Mouse (Mus musculus) brain, adult 2 months (tissue): ENCODE measurements around the gene Sf3a2.

Experiments used
- DNase-seq: peaks from one replicate; pipeline ENCODE4 v3.0.0; 2011; ENCODE audit warnings: low read depth, low spot score

The Sf3a2 gene

GRCm38 (mm10) chr10:80798150-80799006 is at the start of gene Sf3a2, which contains the start of gene Plekhj1:
Sf3a2 (plus strand) TSS chr10:80798198.
Plekhj1 (minus strand) TSS chr10:80798626.
- DNase-seq, result peak; percentile 100

- no peak for DNase-seq
These were observed 49.4 kb upstream of the Sf3a2 start for GRCm38 (mm10) chr10:80748609-80749008.

GRCm38 (mm10) chr10:80751188-80751832 is 46.7 kb upstream of the Sf3a2 start:
- peak; percentile 95 for DNase-seq

- peak; percentile 77 for DNase-seq
These were observed 45.8 kb upstream of the Sf3a2 start for GRCm38 (mm10) chr10:80752079-80752625.

GRCm38 (mm10) chr10:80754594-80755290 is 43.3 kb upstream of the Sf3a2 start, which contains the start of gene Dot1l:
Dot1l (plus strand) TSS chr10:80755206.
- peak; percentile 99 for DNase-seq

GRCm38 (mm10) chr10:80755291-80756015 is 42.5 kb upstream of the Sf3a2 start:
- DNase-seq, result no peak

GRCm38 (mm10) chr10:80756099-80756498 is 41.9 kb upstream of the Sf3a2 start:
- no peak for DNase-seq

GRCm38 (mm10) chr10:80756509-80756908 is 41.5 kb upstream of the Sf3a2 start:
- DNase-seq, result no peak

- peak; percentile 78 for DNase-seq
These were observed 41.0 kb upstream of the Sf3a2 start for GRCm38 (mm10) chr10:80756967-80757366.

GRCm38 (mm10) chr10:80757717-80758116 is 40.3 kb upstream of the Sf3a2 start:
- peak; percentile 94 for DNase-seq

- DNase-seq, result peak; percentile 86
These were observed 39.3 kb upstream of the Sf3a2 start for GRCm38 (mm10) chr10:80758651-80759050.

GRCm38 (mm10) chr10:80760596-80761524 is 37.1 kb upstream of the Sf3a2 start:
- DNase-seq, result no peak

- no peak for DNase-seq
These were observed 36.2 kb upstream of the Sf3a2 start for GRCm38 (mm10) chr10:80761821-80762220.

- DNase-seq, result no peak
These were observed 34.5 kb upstream of the Sf3a2 start for GRCm38 (mm10) chr10:80763502-80763901.

- DNase-seq, result no peak
These were observed 32.3 kb upstream of the Sf3a2 start for GRCm38 (mm10) chr10:80765746-80766145.

GRCm38 (mm10) chr10:80766161-80766815 is 31.7 kb upstream of the Sf3a2 start:
- peak; percentile 45 for DNase-seq

GRCm38 (mm10) chr10:80768365-80768764 is 29.6 kb upstream of the Sf3a2 start:
- DNase-seq, result no peak

- no peak for DNase-seq
These were observed 24.2 kb upstream of the Sf3a2 start for GRCm38 (mm10) chr10:80773816-80774215.

GRCm38 (mm10) chr10:80774549-80774948 is 23.4 kb upstream of the Sf3a2 start:
- peak; percentile 100 for DNase-seq
